Mouse (Mus musculus): ENCODE measurements around the gene Plpp3.

- TF ChIP-seq CTCF (IDR thresholded peaks at IDR 0.05; ENCODE audit: low read depth) (no peak), EP300 (optimal IDR thresholded peaks at IDR 0.05) (no peak)
Observed at GRCm38 (mm10) chr4:105260893-105261769, 104.0 kb downstream of the Plpp3 start.
